Mouse (Mus musculus): ENCODE measurements around the gene Mfsd6l. TPM values are rescaled to one million over a fixed set of nuclear protein-coding genes. Genes with fewer than 3 reads are reported as not detected.

The Mfsd6l gene
- polyA plus RNA-seq, 1 experiment from 2014 or later = 0.32 TPM

GRCm38 (mm10) chr11:68559546-68559945 is 3.6 kb downstream of the Mfsd6l start:
- no peak overlapping the region for H3K4me3 ChIP-seq
- no peaks in the 10 kb centered on the region for H3K9me3 ChIP-seq
- no peaks in the 10 kb centered on the region for H3K36me3 ChIP-seq
- H3K27ac ChIP-seq = no peak overlapping the region
- H3K4me2 ChIP-seq = no peak overlapping the region
- no peak overlapping the region for H3K9ac ChIP-seq
- ATAC-seq (ENCODE audit: insufficient number of reproducible peaks, low FRiP score, low TSS enrichment, low read depth) = no peak
- 36% methylated on average over 1 of the region's 1 CpGs for WGBS
- peaks cover 13% of the 10 kb centered on the region for H3K27me3 ChIP-seq
- peaks cover 8% of the 10 kb centered on the region for H3K4me1 ChIP-seq

- Histone ChIP-seq H3K4me1 (0 out of 2 replicates have a peak, but pooled peaks cover 6% of the 10 kb centered on the region), H3K4me2 (no peak overlapping the region), H3K9me3 (no peaks in the 10 kb centered on the region), H3K27me3 (no peaks in the 10 kb centered on the region), H3K9ac (no peak overlapping the region), H3K36me3 (no peaks in the 10 kb centered on the region), H3K4me3 (no peak overlapping the region), H3K27ac (no peak overlapping the region)
- ATAC-seq (ENCODE audit: insufficient number of reproducible peaks, low FRiP score, low TSS enrichment, low read depth) = no peak
- 78% methylated on average over 11 of the region's 11 CpGs for WGBS
Measured at GRCm38 (mm10) chr11:68561957-68562950, 6.3 kb downstream of the Mfsd6l start.

- H3K4me1 ChIP-seq = 0 out of 2 replicates have a peak, but pooled peaks cover 6% of the 10 kb centered on the region
- WGBS = 67% methylated on average over 13 of the region's 13 CpGs
- no peak overlapping the region for H3K27ac ChIP-seq
- no peak overlapping the region for H3K4me2 ChIP-seq
- H3K9ac ChIP-seq = no peak overlapping the region
- H3K9me3 ChIP-seq = no peaks in the 10 kb centered on the region
- no peak for ATAC-seq (ENCODE audit: insufficient number of reproducible peaks, low FRiP score, low TSS enrichment, low read depth)
- H3K36me3 ChIP-seq = no peaks in the 10 kb centered on the region
- no peak overlapping the region for H3K4me3 ChIP-seq
- no peaks in the 10 kb centered on the region for H3K27me3 ChIP-seq
Measured at GRCm38 (mm10) chr11:68564356-68565031, 8.5 kb downstream of the Mfsd6l start.

GRCm38 (mm10) chr11:68565032-68565429 is 9.0 kb downstream of the Mfsd6l start:
- Histone ChIP-seq H3K9me3 (no peaks in the 10 kb centered on the region), H3K4me3 (no peak overlapping the region), H3K9ac (no peak overlapping the region), H3K4me1 (0 out of 2 replicates have a peak, but pooled peaks cover 6% of the 10 kb centered on the region), H3K27me3 (no peaks in the 10 kb centered on the region), H3K27ac (no peak overlapping the region), H3K4me2 (no peak overlapping the region), H3K36me3 (no peaks in the 10 kb centered on the region)
- no peak for ATAC-seq (ENCODE audit: insufficient number of reproducible peaks, low FRiP score, low TSS enrichment, low read depth)
- WGBS = 73% methylated on average over 3 of the region's 3 CpGs

GRCm38 (mm10) chr11:68566447-68567059 is 10.6 kb downstream of the Mfsd6l start:
- Histone ChIP-seq H3K27ac (no peak overlapping the region), H3K9ac (no peak overlapping the region), H3K27me3 (no peaks in the 10 kb centered on the region), H3K9me3 (no peaks in the 10 kb centered on the region), H3K4me1 (0 out of 2 replicates have a peak, but pooled peaks cover 6% of the 10 kb centered on the region), H3K4me2 (peak overlapping the region; percentile 54), H3K36me3 (no peaks in the 10 kb centered on the region), H3K4me3 (peak overlapping the region; percentile 29)
- ATAC-seq (ENCODE audit: insufficient number of reproducible peaks, low FRiP score, low TSS enrichment, low read depth) = no peak
- 17% methylated on average over 17 of the region's 17 CpGs for WGBS

- ATAC-seq (ENCODE audit: insufficient number of reproducible peaks, low FRiP score, low TSS enrichment, low read depth) = no peak
Measured at GRCm38 (mm10) chr11:68570861-68571260, 14.9 kb downstream of the Mfsd6l start.

GRCm38 (mm10) chr11:68577076-68577475 is 21.1 kb downstream of the Mfsd6l start:
- WGBS = 61% methylated on average over 1 of the region's 1 CpGs
- no peaks in the 10 kb centered on the region for H3K36me3 ChIP-seq
- no peak overlapping the region for H3K27ac ChIP-seq
- H3K4me2 ChIP-seq = no peak overlapping the region
- no peaks in the 10 kb centered on the region for H3K9me3 ChIP-seq
- no peak for ATAC-seq (ENCODE audit: insufficient number of reproducible peaks, low FRiP score, low TSS enrichment, low read depth)
- H3K4me3 ChIP-seq = no peak overlapping the region
- H3K4me1 ChIP-seq = peaks cover 8% of the 10 kb centered on the region
- H3K9ac ChIP-seq = no peak overlapping the region
- H3K27me3 ChIP-seq = no peaks in the 10 kb centered on the region

More at GRCm38 (mm10) chr11:68570861-68571260, 14.9 kb downstream of the Mfsd6l start:
- no peak overlapping the region for H3K4me3 ChIP-seq
- no peak overlapping the region for H3K27ac ChIP-seq
- no peaks in the 10 kb centered on the region for H3K36me3 ChIP-seq
- H3K9me3 ChIP-seq = no peaks in the 10 kb centered on the region
- H3K9ac ChIP-seq = no peak overlapping the region
- 0 out of 2 replicates have a peak, but pooled peaks cover 5% of the 10 kb centered on the region for H3K4me1 ChIP-seq
- H3K27me3 ChIP-seq = no peaks in the 10 kb centered on the region
- WGBS = 75% methylated on average over 5 of the region's 5 CpGs
- no peak overlapping the region for H3K4me2 ChIP-seq

- H3K4me1 ChIP-seq = peaks cover 8% of the 10 kb centered on the region
- H3K27me3 ChIP-seq = no peaks in the 10 kb centered on the region
- H3K9me3 ChIP-seq = no peaks in the 10 kb centered on the region
- no peak overlapping the region for H3K9ac ChIP-seq
- no peak overlapping the region for H3K27ac ChIP-seq
- H3K4me2 ChIP-seq = no peak overlapping the region
- ATAC-seq (ENCODE audit: insufficient number of reproducible peaks, low FRiP score, low TSS enrichment, low read depth) = no peak
- H3K36me3 ChIP-seq = no peaks in the 10 kb centered on the region
- H3K4me3 ChIP-seq = no peak overlapping the region
- 33% methylated on average over 9 of the region's 9 CpGs for WGBS
Measured at GRCm38 (mm10) chr11:68579462-68579881, 23.5 kb downstream of the Mfsd6l start.

GRCm38 (mm10) chr11:68580566-68580965 is 24.6 kb downstream of the Mfsd6l start:
- Histone ChIP-seq H3K27me3 (no peaks in the 10 kb centered on the region), H3K9me3 (no peaks in the 10 kb centered on the region), H3K27ac (no peak overlapping the region), H3K36me3 (no peaks in the 10 kb centered on the region), H3K9ac (no peak overlapping the region), H3K4me3 (no peak overlapping the region), H3K4me2 (no peak overlapping the region), H3K4me1 (peaks cover 8% of the 10 kb centered on the region)
- WGBS = 53% methylated on average over 5 of the region's 6 CpGs
- no peak for ATAC-seq (ENCODE audit: insufficient number of reproducible peaks, low FRiP score, low TSS enrichment, low read depth)

GRCm38 (mm10) chr11:68583225-68583624 is 27.2 kb downstream of the Mfsd6l start:
- Histone ChIP-seq H3K4me1 (peaks cover 8% of the 10 kb centered on the region), H3K9ac (no peak overlapping the region), H3K27ac (no peak overlapping the region), H3K36me3 (no peaks in the 10 kb centered on the region), H3K4me2 (no peak overlapping the region), H3K4me3 (no peak overlapping the region), H3K27me3 (no peaks in the 10 kb centered on the region), H3K9me3 (no peaks in the 10 kb centered on the region)
- WGBS = 84% methylated on average over 13 of the region's 13 CpGs
- no peak for ATAC-seq (ENCODE audit: insufficient number of reproducible peaks, low FRiP score, low TSS enrichment, low read depth)

- Histone ChIP-seq H3K4me2 (no peak overlapping the region), H3K27me3 (no peaks in the 10 kb centered on the region), H3K9me3 (no peaks in the 10 kb centered on the region), H3K36me3 (no peaks in the 10 kb centered on the region), H3K9ac (no peak overlapping the region), H3K4me3 (no peak overlapping the region), H3K4me1 (peaks cover 8% of the 10 kb centered on the region), H3K27ac (no peak overlapping the region)
- 80% methylated on average over 8 of the region's 8 CpGs for WGBS
- ATAC-seq (ENCODE audit: insufficient number of reproducible peaks, low FRiP score, low TSS enrichment, low read depth) = no peak
Measured at GRCm38 (mm10) chr11:68583906-68584480, 28.0 kb downstream of the Mfsd6l start.
